29 mouse cellular contexts compared by ENCODE assay signal in the genomic region with DNA sequence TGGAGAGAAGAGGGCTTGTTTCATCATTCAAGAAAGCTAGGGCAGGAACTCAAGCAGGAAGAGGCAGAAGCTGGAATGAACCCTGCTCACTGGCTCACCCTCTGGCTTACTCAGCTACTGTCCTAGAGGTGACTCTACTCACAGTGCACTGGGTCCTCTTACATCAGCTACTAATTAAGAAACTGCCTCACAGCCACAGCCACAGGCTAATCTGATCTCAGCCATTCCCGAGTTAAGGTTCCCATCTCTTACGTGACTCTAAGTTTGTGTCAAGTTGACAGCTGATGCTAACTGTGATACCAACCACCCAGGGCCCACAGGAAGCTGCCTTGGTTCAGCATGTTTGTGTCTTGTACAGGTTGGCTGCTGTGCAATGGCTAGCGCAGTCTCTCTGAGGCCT. TPM values are rescaled to one million over a fixed set of nuclear protein-coding genes. Genes with fewer than 3 reads are reported as not detected.
"Had no signal": no experiment of that assay in that cellular context is flagged by ENCODE, and none has a peak within 500 bp of the region (broad histone marks: within the 10 kb centered on the region; RNA-seq: fewer than 3 reads in every experiment).

No protein-coding gene starts in this region.

- H3K27ac ChIP-seq: heart, adult 2 months; heart, embryonic 13.5 days; heart, embryonic 15.5 days; hindbrain, embryonic 14.5 days; intestine, embryonic 15.5 days; layer of hippocampus, adult 2 months; left cerebral cortex, adult 2 months; limb, embryonic 10.5 days; limb, embryonic 12.5 days; liver, embryonic 13.5 days had no signal

- ATAC-seq: hindbrain, embryonic 16.5 days; inflammation-experienced regulatory T-cells, adult 6 months; intestine, embryonic 15.5 days; intestine, postnatal 0 days had no signal

- DNase-seq: gastrocnemius, postnatal 10 days; gastrocnemius, postnatal 25 days; heart, adult 11 months; heart, adult 2 months; heart, postnatal 14 days; heart, postnatal 36 days; kidney, adult 18-20 months; kidney, adult 8-10 months; kidney, postnatal 10 days; kidney, postnatal 25 days; kidney, postnatal 4 days; liver; liver, embryonic 13.5 days had no signal

- H3K9me3 ChIP-seq: heart, embryonic 13.5 days; heart, embryonic 15.5 days; intestine, embryonic 15.5 days; limb, embryonic 10.5 days; limb, embryonic 12.5 days; liver, embryonic 13.5 days had no signal

- H3K4me2 ChIP-seq: heart, embryonic 11.5 days; heart, embryonic 13.5 days; heart, embryonic 15.5 days; hindbrain, embryonic 14.5 days; intestine, embryonic 15.5 days; limb, embryonic 12.5 days; liver, embryonic 11.5 days; liver, embryonic 13.5 days had no signal

- H3K27me3 ChIP-seq: heart, embryonic 13.5 days; heart, embryonic 15.5 days; intestine, embryonic 15.5 days; limb, embryonic 12.5 days; liver, embryonic 13.5 days had no signal

- H3K9ac ChIP-seq: heart, embryonic 13.5 days; heart, embryonic 15.5 days; hindbrain, embryonic 14.5 days; intestine, embryonic 15.5 days; limb, embryonic 12.5 days; liver, embryonic 13.5 days had no signal

- H3K4me3 ChIP-seq: heart, adult 2 months; heart, embryonic 13.5 days; heart, embryonic 15.5 days; intestine, embryonic 15.5 days; layer of hippocampus, adult 2 months; left cerebral cortex, adult 2 months; limb, embryonic 10.5 days; limb, embryonic 12.5 days; liver, embryonic 13.5 days had no signal

- H3K36me3 ChIP-seq: heart, embryonic 13.5 days; heart, embryonic 15.5 days; intestine, embryonic 15.5 days; limb, embryonic 10.5 days; limb, embryonic 12.5 days; liver, embryonic 13.5 days had no signal

RNA-seq across cellular contexts. Expression of gene Ghrh, which starts 15.7 kb away (rescaled TPM):
- polyA plus RNA-seq: heart, adult 2 months; heart, embryonic 11.5 days; heart, embryonic 13.5 days; heart, embryonic 15.5 days; heart, postnatal 0 days; inflammation-experienced regulatory T-cells, adult 6 months; kidney, embryonic 14.5 days; kidney, embryonic 16.5 days; limb, embryonic 10.5 days; limb, embryonic 12.5 days; liver, embryonic 11.5 days; liver, embryonic 13.5 days had no signal
